Mouse (Mus musculus) WW6 (cell line): ENCODE data around the gene Rybp.
A peak's percentile ranks its signal among the peaks of the same experiment; 100 is the strongest.

Experiments
- DNase-seq: peaks from one replicate; pipeline ENCODE4 v3.0.0-alpha.2; 2013; ENCODE audit warnings: low read depth, low spot score

The Rybp gene

DNA sequence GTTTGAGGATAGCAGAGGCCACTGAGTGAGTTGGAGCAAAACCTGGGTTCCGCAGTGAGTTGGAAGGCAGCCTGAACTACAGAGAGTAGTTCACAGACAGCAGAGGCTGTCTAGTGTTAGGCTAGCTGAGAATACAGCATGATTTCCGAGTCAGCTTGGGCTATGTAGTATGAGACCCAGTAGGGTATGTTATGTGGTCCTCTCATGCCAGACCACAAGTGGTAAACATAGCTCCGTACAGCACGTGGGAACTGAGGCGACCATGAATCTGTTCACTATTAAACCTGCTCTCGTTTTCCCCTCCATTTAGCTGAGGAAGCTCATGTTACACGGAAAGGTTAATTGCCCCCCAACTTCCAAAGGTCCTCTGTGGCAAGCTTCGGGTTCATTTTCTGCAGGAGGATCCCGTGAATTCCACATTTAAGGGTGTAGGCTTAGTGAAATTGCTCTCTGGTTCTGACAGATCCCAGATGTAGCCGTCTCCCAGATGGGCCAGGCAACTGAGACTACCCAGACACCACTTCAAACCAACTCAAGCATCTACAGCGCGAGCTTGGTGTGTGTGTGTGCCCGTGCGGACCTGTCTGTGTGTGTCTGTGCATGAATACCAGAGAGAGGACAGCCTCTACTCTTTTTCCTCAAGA is 66.2 kb downstream of the Rybp start:
- DNase-seq = no peak

DNA sequence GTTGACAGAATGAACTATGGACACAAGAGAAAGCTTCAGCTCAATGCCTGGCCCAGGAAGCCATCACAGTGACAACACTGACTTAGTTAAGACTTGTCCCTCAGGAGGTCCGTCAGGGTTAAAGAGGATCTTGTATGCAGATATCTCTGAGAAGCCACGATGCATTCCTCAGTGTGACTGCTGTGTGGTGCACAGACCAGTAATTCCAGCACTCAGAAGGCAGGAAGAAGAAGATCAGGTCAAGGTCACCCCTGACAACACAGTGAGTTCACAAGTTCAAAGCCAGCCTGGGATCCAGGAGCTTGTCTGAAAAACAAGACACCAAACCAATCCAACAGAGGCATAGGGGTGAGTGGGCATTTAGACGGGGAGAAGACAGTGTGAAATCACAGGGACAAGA is 67.3 kb downstream of the Rybp start:
- no peak for DNase-seq

DNA sequence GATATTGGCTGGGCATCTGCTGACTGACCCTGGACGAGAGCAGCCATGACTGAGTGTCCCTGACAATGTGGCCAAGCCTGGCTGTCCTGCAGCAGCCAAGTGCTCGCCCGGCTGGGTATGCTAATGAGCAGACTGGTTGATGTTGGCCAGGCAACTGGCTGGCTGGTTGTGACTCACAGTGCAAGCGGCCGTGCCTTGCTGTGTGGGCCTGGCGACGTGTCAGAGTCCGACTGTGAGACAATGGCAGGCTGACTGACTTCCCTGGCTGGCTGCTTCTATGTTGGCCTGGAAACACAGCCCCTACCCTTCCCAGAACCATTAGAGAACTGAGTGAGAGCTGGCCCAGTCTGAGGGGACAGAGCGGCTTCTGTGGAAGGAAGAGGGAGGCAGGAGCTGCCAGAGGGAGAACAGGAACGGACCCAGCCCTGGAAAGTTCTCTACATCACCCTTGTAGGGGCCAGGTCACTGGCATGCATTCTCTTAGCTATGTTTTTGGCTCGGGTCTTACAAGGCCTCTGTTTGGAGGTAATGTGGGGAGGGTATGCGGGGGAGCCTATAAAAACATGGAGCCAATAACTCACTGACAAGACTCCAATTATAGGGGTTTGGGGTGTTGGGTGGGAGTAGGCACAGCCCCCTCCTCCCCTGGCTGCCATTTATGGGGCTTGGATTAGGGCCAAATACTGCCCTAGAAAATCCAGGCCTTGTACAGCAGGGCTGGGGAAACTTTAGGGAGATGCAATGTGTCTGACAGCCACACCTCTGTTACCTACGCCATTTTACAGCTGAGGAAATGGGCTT is 68.5 kb downstream of the Rybp start:
- no peak for DNase-seq

DNA sequence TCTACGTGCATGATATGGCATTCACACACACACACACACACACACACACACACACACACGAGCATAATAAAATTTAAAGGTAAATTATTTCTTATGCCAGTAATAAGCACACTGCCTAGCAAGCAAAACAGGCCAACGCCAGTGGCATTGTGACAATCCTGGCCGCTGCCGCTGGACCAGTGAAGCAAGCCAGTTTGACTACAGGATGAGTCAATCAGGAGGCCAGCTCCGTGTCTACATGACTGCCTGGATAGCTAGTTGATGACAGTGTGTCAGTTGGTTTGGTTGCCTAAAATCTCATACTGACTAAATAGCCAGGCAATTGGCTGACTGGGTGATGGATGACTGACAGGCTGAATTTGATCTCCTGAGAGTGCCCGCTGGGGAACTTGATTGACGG is 69.8 kb downstream of the Rybp start:
- no peak for DNase-seq

DNA sequence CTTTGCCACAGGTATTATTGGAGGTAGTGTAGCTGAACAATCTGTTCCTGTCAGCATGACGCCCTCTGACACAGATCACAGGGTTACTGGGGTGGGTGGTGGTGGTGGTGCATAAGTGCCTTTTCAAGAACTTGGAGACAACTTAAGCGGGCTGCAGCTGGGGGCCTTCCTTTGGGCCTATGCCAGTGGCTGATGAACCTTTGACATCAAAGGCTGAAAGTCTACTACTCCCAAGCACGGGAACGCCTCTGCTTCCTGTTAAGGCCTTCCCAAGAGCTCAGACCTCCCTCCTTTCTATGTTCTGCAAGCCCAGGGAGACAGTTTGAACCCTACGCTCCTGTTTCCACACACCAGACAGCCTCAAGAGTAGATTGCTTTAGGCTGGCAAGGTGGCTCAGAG is 70.3 kb downstream of the Rybp start:
- no peak for DNase-seq

DNA sequence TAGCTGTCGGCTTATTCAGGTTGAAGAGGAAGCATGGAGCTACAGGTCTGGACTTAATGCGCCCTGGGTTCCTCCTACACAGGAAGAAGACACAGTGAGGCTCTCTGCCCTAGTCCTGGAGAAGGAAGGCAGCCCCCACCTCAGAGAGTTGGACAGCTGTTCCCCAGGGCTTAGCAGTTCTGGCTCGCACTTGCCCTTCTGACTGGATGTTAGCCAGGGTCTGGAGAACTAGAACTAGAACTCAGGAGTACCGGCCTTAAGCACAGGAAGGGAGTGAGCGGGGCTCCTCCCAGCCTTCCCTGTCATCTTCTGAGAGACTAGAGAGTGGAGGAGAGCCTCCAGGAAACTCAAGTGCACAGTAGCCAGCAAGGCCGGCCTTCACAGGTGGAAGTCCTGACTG is 71.5 kb downstream of the Rybp start:
- DNase-seq = no peak

DNA sequence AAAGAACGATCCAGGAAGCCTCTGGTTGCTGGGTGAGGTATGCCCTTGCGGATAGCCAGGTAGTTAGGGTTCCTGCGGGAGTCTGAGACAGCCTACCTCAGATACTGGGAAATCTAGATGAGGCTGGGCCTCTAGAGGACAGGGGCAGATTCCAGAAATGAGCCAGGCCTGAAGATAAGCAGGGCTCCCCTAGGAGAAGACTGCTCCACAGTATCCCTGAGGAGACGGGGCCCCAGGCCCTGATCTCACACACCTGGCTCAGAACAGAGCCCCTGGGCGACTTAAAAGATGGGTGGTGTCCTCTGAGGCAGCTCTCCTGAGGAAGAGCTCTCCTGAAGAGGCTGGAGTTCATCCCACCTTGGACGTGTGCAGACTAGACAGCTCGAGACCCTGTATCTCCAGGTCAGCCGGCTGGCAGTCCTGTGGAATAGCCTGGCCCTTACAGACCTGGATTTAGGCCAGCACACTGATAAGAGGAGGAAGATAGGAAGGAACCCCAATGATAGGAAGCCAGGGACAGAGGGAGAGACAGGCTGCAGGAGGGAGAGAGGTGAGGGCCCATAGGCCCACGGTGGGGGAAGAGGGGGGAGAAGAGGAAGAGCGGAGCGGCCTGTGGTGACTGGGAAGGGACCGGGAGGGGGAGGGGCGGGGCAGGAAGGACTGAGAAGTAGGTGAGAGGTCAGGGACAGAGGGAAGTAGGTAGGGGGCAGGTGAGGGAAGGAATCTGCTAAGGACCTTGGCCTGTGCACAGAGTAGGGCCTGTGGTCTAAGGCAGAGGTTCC is 73.0 kb downstream of the Rybp start:
- DNase-seq = no peak

DNA sequence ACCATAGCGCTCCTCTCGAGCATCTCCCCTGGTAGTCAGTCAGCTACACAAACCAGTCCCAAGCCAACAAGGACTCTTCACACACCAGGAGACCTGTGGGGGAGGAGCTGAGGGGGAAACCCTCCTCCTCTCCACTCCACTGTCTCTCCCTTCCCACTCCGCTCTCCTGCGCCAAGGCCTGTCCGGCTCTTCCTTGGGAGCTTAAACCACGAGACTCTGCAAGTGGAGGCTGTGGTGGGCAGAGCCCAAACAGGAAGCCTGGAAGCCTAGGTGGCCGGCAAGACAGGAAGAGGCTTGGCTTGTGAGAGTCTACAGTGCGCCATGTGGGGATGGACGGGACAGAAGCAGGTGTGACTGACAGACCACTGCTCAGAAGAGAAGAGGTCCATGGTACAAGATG is 73.7 kb downstream of the Rybp start:
- no peak for DNase-seq

DNA sequence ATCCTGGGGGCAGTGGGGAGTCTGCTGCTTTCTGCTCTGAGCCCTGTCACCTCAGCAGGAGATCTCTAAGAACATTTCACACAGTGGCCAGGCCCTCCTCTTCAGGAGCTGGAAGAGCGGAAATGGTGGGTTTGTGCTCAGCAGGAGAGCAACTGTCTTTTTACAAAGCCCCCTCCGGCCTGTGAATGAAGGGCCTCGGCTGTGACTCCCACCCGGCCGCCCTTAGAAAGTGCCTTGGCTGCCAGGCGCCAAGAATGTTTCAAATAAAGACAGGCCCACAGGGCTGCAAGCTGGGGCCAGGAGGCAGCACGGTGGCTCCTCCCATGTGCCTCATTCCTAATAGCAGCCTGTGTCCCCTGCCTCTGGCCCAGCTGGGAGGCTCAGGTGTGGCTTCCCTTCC is 74.5 kb downstream of the Rybp start:
- DNase-seq = peak; percentile 26

DNA sequence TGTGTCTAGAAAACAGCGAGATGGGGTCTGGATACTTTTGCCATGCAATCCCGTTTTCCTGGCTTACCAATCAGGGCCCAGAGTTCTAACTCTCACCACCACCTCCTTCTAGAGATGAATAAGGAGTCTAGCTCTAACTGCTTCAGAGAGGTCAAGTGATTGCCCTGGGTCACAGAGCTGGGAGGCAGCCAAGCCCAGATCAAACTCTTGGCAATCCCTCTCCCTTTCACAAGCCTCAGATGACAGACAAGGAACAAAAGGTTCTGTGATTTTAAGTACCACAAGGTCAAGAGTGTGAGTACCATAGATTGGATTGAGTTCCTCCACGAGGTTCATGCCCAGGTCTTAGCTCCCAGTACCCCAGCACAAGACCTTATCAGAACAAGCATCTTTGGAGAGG is 75.6 kb downstream of the Rybp start:
- no peak for DNase-seq

DNA sequence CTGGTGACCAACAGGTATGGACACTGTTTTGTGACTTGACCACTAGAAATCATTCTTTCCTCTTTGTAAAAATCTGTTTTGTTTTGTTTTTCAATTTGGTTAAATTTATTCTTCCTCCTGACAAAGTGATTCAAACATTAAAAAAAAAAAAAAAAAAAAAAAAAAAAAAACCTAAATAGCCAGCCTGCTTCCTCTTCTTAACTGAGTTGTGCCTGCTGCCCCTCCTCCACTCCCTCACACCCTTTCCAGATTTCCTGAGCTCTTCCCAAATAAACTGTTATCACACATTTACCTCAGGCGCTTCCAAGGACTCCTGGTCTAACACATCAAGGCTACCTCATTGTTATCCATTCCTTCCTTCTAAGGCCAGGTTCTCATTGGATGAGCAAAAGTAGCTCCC is 76.8 kb downstream of the Rybp start:
- DNase-seq = no peak

DNA sequence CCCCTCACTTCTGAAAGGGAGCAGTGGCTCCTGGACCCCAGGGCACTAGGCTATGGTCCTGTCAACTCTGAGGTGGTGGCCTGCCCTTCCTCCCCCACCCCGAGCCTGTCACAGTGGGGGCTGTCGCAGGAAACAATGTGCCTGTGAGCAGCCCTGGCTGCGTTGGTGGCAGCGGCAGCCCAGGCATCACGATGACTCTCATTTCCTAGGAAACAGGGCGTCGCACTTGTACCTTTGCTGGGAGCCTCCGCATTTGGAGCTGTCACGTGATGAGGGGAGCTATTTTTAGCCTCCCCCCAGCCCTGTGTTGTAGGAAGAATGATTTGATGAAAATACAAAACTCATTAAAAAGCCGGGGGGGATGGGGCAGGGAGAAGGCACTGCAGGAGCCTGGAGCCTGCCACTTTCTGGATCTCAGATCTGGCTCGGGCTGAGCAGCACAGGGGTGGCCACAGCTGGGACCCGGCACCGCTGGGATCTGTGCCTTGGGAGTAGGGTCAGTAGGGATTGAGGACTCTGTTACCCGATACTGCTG is 80.5 kb downstream of the Rybp start:
- DNase-seq = no peak

DNA sequence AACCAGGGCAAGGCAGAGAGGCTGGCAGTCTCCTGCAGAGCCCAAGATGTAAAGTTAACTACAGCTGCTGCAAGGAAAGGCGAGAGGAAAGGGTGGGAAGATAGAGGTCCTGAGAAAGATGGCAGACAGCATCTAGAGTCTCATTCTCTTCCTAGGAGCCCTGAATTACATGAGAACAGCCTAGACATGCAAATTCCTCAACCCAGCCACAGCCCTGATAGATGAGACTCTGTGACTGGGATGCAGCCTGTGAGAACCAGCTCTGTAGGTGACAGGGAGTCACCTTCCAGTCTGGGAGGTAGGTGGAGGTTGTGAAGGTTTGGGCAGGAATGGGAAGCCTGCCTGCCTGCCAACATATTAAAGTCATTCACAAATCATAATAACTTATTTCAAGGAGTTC is 81.0 kb downstream of the Rybp start:
- no peak for DNase-seq

DNA sequence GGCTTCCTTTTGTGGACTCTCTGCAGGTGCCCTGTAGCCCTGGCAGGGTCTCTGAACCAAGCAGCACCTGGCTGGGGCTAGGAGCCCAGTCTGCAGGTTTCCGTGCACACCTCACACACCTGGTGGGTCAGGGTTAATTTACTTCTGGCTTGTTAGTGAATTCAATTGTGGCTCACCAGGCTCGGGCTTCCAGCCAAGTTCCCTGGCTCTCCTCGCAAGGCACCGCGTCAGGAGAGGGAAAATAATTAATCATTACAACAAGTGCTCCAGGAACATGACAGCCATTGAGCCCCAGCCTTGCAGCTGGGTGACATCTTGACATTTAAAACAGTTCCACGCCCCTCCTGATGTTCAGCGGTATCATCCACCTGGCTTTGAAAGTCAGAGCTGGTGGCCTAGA is 82.8 kb downstream of the Rybp start:
- no peak for DNase-seq

DNA sequence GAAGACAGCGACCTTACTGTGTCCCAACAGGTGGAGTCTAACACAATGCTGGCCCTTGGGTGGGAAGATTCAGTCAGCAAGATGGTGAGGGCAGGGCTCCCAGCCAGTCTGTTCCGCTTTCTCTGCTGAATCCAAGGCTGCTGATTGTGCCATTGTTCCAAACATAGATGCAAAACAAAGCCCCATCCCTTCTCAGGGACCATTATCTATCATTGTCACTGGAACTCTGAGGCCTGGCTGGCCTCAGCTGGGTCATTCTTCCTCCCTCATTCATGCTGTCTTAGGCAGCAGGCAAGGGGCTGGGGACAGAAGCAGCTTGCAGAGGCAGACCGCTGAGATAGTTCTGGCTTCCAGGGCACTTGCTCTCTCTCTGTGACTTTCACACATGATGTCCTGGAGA is 83.8 kb downstream of the Rybp start:
- no peak for DNase-seq

DNA sequence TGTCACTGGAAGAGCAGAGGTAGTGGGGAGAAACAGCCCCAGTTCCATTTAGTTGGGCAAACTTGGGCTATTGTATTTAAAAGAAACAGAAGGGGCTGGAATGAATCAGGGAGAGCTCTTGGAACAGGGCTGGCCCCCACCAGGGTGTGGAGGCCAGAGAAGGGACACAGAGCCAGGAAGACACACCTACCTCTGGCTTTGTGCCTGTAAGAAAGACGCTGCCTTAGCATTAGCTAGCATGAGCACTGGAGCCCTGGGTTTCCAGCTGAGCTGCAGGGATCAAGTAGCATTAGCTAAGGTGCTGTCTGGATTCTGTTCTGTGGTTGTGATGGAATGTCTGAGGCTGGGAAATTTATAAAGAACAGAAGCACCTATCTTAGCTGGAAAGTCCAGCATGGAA is 85.2 kb downstream of the Rybp start:
- DNase-seq = no peak

DNA sequence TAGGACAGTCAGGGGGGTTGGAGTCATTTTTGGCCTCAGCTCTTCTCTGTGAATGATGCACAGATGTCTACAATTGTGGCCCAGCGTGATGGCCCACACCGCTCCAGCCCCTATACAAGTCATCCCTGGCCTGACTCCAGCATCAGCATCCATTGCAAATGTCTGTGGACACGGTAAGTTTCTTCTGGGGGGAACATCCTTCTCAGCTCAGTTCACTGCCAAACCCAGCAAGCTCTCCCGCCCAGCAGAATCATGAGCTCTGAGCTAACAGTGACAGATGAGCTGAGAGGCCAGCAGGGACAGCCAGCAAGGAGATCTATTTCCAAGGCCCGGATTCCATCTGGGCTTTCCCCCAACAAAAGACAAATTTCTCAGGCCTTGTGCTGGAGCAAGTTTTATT is 90.2 kb downstream of the Rybp start:
- DNase-seq = no peak

DNA sequence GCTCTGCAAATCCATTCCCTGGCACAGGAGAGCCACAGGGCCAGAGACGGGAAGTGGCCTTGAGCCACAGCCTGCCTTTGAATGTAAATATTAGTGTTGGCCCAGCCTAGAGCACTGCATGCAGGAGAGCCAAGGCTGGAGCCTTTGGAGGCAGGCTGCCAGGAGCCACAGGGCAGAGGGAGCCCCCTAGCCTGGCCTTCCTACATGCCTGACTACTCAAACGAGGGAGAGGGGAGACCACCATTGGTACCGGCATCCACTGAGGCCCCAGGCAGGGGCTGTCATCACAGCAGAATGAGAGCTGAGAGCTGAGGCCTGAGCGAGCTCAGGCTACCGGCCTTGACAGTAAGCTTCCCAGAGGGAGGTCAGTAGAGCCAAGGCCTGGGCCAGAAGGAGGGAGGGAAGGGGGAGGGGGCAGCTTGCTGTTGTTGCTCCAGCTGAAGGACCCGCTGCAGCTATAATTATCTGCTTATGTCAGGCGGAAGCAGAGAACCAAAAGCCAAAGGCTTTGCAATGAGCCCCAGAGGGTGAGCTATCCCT is 91.3 kb downstream of the Rybp start:
- no peak for DNase-seq

DNA sequence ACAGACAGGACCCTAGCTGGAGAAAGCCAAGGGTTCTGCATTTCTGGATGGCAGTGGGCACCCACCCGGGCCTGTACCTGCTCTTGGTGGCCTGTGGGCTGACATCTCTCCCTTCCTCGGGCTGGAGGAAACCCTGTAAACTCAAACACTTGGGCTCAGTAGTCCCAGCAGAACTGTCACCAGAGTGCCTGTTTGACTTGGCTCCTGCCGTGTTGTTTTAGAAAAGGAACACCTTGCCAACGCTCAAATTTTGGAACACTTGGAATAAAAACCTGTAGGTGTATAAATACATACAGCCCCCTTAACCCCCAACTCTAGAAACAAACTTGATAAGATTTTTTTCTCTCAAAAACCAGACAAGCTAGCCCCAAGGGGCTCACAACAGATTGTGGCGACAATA is 92.2 kb downstream of the Rybp start:
- DNase-seq = no peak

DNA sequence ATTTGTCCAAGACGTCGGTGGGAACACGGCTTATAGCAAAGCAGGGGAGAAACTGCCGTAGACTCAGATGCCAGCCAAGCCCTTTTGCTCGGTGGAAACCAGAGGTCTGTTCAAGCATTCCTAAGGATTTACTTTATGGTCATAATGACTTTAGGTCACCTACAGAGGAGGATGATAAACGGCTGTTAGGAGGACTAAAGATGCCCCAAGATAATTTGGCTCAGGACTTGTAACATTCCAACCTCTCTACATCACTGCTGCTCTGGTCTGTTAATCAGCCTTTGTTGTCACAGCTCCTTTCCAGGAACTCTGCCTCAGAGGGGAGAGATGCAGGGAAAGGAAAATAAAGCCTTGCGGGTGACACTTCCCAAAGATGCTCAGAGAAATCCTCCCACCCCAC is 93.5 kb downstream of the Rybp start:
- no peak for DNase-seq

DNA sequence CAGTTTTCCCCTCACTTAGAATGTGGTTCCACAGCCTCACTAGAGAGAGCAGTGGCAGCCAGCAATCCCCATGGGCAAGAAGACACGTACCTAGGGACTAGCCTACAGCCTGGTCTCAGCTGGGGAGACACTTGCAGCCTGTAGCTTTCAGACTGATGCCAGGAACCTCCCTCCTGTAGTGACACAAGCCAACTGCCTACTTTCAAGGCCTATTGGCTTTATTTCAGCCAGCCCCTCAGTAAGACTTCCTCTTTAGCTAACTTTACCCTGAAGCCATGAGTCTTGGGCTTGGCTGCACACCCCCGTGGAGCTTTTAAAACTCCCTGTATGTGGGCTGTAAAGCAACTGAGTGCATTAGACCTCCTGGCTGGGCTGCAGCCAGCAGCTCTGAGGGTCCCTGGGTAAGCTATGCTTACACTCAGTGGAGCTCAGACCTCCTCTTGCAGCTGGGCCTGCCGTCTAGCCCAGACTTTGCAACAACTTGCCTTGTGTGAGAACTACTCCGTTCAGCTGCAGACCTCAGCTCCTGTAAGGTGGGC is 94.5 kb downstream of the Rybp start:
- no peak for DNase-seq
